ENCODE assay signal across 16 mouse cellular contexts in genomic region chr5:22485764-22486163, GRCm38 (mm10).
DNase-seq lines count a peak whose midpoint lies in the region; ATAC-seq lines count a peak whose summit lies in the region.
"Had no signal": no experiment of that assay in that cellular context is flagged by ENCODE, and none has a peak within 500 bp of the region (broad histone marks: within the 10 kb centered on the region; RNA-seq: fewer than 3 reads in every experiment).

No protein-coding gene starts in this region.

- peak overlapping the region; percentile 34; the same call in 1 of the 2 replicates for H3K27ac ChIP-seq in hindbrain, embryonic 16.5 days (ENCODE audit: low read depth, low read length)
- no peak overlapping the region for H3K27ac ChIP-seq in hindbrain, embryonic 13.5 days
- H3K27ac ChIP-seq: heart, adult 2 months; neural tube, embryonic 15.5 days had no signal

- 68% methylated on average over 1 of the region's 1 CpGs for WGBS in hindbrain, embryonic 16.5 days
- WGBS in hindbrain, embryonic 13.5 days, result 72% methylated on average over 1 of the region's 1 CpGs

- H3K4me1 ChIP-seq in hindbrain, embryonic 16.5 days (ENCODE audit: control insufficient read depth, insufficient read depth, low read depth, low read length), result peaks cover 2% of the 10 kb centered on the region; the same call in 1 of the 2 replicates
- peaks cover 6% of the 10 kb centered on the region; the same call in 1 of the 2 replicates for H3K4me1 ChIP-seq in hindbrain, embryonic 13.5 days (replicated peaks)
- H3K4me1 ChIP-seq: neural tube, embryonic 15.5 days had no signal

- H3K4me3 ChIP-seq in hindbrain, embryonic 16.5 days (ENCODE audit: low read length), result no peak overlapping the region
- no peak overlapping the region for H3K4me3 ChIP-seq in hindbrain, embryonic 13.5 days
- H3K4me3 ChIP-seq: heart, adult 2 months; neural tube, embryonic 15.5 days had no signal

- no peaks in the 10 kb centered on the region for H3K27me3 ChIP-seq in hindbrain, embryonic 16.5 days (replicated peaks; ENCODE audit: control insufficient read depth, insufficient read depth, low read length)
- no peaks in the 10 kb centered on the region for H3K27me3 ChIP-seq in hindbrain, embryonic 13.5 days
- H3K27me3 ChIP-seq: neural tube, embryonic 15.5 days had no signal

- no peaks in the 10 kb centered on the region for H3K36me3 ChIP-seq in hindbrain, embryonic 16.5 days (ENCODE audit: control insufficient read depth, insufficient read depth, low read length)
- H3K36me3 ChIP-seq in hindbrain, embryonic 13.5 days, result peaks cover 8% of the 10 kb centered on the region; the same call in 1 of the 2 replicates
- H3K36me3 ChIP-seq: neural tube, embryonic 15.5 days had no signal

- ATAC-seq in hindbrain, embryonic 16.5 days, result no peak
- ATAC-seq in hindbrain, embryonic 13.5 days (ENCODE audit: low FRiP score), result no peak
- peak; percentile 83 for ATAC-seq in erythroid progenitor cell, adult 5-6 weeks (replicated peaks; ENCODE audit: low FRiP score, poor library complexity, severe bottlenecking)
- peak; percentile 55; the same call in 1 of the 2 replicates for ATAC-seq in megakaryocyte-erythroid progenitor cell, adult 5-6 weeks (replicated peaks; ENCODE audit: low FRiP score, low TSS enrichment, poor library complexity, severe bottlenecking)
- ATAC-seq: intestine, embryonic 16.5 days had no signal

- H3K9ac ChIP-seq in hindbrain, embryonic 16.5 days (ENCODE audit: low read depth, low read length), result no peak overlapping the region
- H3K9ac ChIP-seq in hindbrain, embryonic 13.5 days, result no peak overlapping the region
- H3K9ac ChIP-seq: neural tube, embryonic 15.5 days had no signal

- no peak overlapping the region for H3K4me2 ChIP-seq in hindbrain, embryonic 16.5 days (ENCODE audit: low read length)
- H3K4me2 ChIP-seq in hindbrain, embryonic 13.5 days, result no peak overlapping the region
- H3K4me2 ChIP-seq: neural tube, embryonic 15.5 days had no signal

- peak; percentile 54 for DNase-seq in c-Kit-negative CD71-positive TER-119-positive erythroid progenitor cells, embryonic 14.5 days (ENCODE audit: low read depth, low spot score)
- no peak for DNase-seq in lung, postnatal 14 days
- DNase-seq in embryo, embryonic 10 days (ENCODE audit: low spot score), result no peak
- no peak for DNase-seq in ovary, adult 18-20 months (ENCODE audit: low spot score)
- DNase-seq: adrenal gland, postnatal 36 days; heart, postnatal 4 days; kidney, postnatal 36 days; lung, postnatal 4 days; right cerebral cortex, adult 18-20 months had no signal

- H3K9me3 ChIP-seq in hindbrain, embryonic 16.5 days (ENCODE audit: control insufficient read depth, low read length), result no peaks in the 10 kb centered on the region
- no peaks in the 10 kb centered on the region for H3K9me3 ChIP-seq in hindbrain, embryonic 13.5 days
- H3K9me3 ChIP-seq: neural tube, embryonic 15.5 days had no signal

Comparison
In these comparisons a context has a peak if more than half of its experiments do, and no peak if none do; other contexts are left out.
1. ATAC-seq: peak in erythroid progenitor cell, adult 5-6 weeks (single experiment) and megakaryocyte-erythroid progenitor cell, adult 5-6 weeks (single experiment); none in hindbrain, embryonic 16.5 days (single experiment) and hindbrain, embryonic 13.5 days (single experiment).